Mouse (Mus musculus) cerebellum, adult 2 months (tissue): ENCODE results near the gene Esyt3. TPM values are rescaled to one million over a fixed set of nuclear protein-coding genes. Genes with fewer than 3 reads are reported as not detected.

Experiments
- DNase-seq, 2 experiments: peaks; one replicate each; pipeline ENCODE4 v3.0.0; 2021
- H3K27ac ChIP-seq: fragments of 200-500 bp; 2 replicates; pipeline ENCODE4 v1.5.1; 2012; ENCODE audit warnings: low read length, control low read depth, inconsistent platforms; ENCODE audit not compliant: insufficient read depth
- H3K27me3 ChIP-seq: fragments of 200-500 bp; 2 replicates; pipeline ENCODE4 v1.6.1; 2012; ENCODE audit warnings: inconsistent platforms, mild to moderate bottlenecking, low read length, moderate library complexity; ENCODE audit not compliant: control insufficient read depth, insufficient read depth
- H3K4me1 ChIP-seq: fragments of 200-500 bp; 2 replicates; pipeline ENCODE4 v1.6.1; 2011; ENCODE audit warnings: low read length; ENCODE audit not compliant: control insufficient read depth, insufficient read depth
- H3K4me3 ChIP-seq: fragments of 200-500 bp; replicated peaks from 2 replicates; pipeline ENCODE3; 2011; ENCODE audit warnings: mild to moderate bottlenecking, low read depth, low read length, control low read depth; ENCODE audit not compliant: insufficient read depth
- CTCF ChIP-seq: fragments of 200-500 bp; IDR thresholded peaks from 2 replicates; pipeline ENCODE4 v1.5.1; 2011; ENCODE audit warnings: low read depth, mild to moderate bottlenecking, control low read depth, low read length, moderate library complexity, borderline replicate concordance; ENCODE audit not compliant: insufficient read depth
- POLR2A ChIP-seq: fragments of 200-500 bp; IDR thresholded peaks from 2 replicates; pipeline ENCODE4 v1.6.1; 2011; ENCODE audit warnings: low read length, control low read depth, borderline replicate concordance; ENCODE audit not compliant: insufficient read depth
- WGBS: fragments of 180-500 bp; shearing (Covaris S2); methylation state at CpG from one replicate; pipeline ENCODE4 v1.1.7; 2018; 5-methylcytosine and 5-hydroxymethylcytosine counted together
- polyA plus RNA-seq: library from polyadenylated mRNA; depleted of rRNA; stranded (reverse); fragments of >200 nt; gene quantifications from 2 replicates; pipeline ENCODE4 v1.2.3, GENCODE M21; 2012

Gene Esyt3
- polyA plus RNA-seq, 1 experiment: 0.43 TPM

DNA sequence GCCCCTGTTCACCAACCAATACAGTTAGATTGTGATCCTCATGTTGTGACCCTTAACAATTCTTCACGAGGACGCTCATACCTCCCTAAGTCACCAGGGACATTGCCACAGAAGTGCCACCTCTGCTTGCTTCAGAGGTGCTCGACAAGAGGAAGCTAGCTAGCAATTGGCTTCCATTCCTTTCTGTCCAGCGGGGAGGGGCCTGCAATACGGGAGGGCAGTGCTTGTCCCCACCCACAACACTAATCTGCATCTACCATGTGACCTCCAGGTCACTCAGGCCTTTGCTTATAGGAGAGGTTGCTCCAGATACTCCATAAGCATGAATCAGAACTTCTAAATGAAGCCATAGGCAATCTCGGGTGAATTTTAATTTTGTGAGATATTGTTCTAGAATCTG is 5.0 kb downstream of the Esyt3 start:
- 74% methylated on average over 6 of the region's 6 CpGs for WGBS
- Histone ChIP-seq H3K4me1 (no peaks in the 10 kb centered on the region; the same call in 1 of the 2 replicates), H3K4me3 (no peak overlapping the region), H3K27me3 (no peaks in the 10 kb centered on the region; the same call in 1 of the 2 replicates), H3K27ac (no peak overlapping the region)
- TF ChIP-seq CTCF: no peak
- TF ChIP-seq POLR2A: no peak
- no peak for DNase-seq

DNA sequence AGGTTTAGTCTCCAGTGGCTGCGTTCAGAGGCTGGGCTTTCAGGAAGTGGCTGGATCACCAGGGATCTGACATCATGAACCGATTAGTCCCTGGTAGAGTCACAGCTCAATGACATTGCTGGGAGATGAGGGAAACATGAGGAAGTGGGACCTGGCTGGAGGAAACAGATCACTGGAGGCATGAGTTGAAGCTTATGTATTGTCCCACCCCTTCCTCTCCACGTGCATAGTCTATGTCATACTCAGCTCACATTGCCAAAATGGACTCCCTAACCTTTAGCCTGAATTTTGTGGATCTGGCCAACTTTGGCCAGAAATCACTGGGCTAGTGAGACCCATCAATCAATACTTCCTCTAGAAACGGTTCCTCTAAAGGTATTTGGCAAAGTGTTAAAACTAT is 5.4 kb downstream of the Esyt3 start:
- H3K27ac ChIP-seq: no peak overlapping the region

DNA sequence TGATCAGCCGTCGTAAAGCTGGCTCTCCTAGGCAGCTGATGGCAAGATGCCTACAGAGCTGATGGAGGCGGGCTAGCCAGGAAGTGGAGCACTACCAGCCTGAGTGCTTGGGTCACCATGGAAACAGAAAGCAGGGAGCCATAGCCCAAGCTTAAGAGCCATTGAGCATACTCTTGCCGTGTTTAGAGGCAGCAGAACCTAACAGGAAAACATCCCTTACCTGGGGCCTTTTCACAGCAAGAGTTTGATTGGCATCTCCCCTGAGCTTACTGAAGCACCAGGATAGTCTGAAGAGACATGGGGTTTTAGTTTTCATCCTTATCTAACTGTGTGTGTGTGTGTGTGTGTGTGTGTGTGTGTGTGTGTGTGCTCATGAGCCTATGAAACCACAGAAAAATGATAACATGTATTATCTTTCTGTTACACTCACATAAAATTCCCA is 13.0 kb downstream of the Esyt3 start:
- no peak for TF ChIP-seq POLR2A
- no peak for TF ChIP-seq CTCF
- H3K4me1 ChIP-seq: no peaks in the 10 kb centered on the region
- H3K27me3 ChIP-seq: no peaks in the 10 kb centered on the region
- peak in 1 of 2 experiments; percentile 8 for DNase-seq
- no peak overlapping the region for H3K27ac ChIP-seq
- H3K4me3 ChIP-seq: no peak overlapping the region
- 8% methylated on average over 4 of the region's 4 CpGs for WGBS

More for the DNA sequence above, 5.4 kb downstream of the Esyt3 start:
- no peak overlapping the region for H3K4me3 ChIP-seq
- TF ChIP-seq CTCF (no peak), POLR2A (no peak)
- no peaks in the 10 kb centered on the region; the same call in 1 of the 2 replicates for H3K27me3 ChIP-seq
- 78% methylated on average over 4 of the region's 4 CpGs for WGBS
- DNase-seq: no peak
- H3K4me1 ChIP-seq: no peaks in the 10 kb centered on the region; the same call in 1 of the 2 replicates

DNA sequence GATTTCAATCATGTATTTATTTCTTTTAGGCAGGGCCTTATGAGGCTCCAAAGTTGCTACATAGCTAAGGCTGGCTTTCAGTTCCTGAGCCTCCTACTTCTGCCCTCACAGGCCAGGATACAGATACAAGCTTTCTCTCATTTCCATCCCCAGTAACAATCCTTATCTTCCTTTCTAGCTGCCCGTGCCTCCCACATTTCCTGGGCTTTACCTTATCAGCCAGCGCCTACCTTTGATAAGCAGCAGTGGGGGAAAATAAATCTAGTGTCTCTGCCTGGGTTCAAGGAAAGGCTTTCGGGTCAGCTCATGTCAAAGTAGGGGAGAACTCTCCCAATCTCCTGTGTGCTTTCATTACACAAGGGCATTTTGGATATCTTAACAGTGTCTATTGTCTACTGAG is 16.8 kb downstream of the Esyt3 start:
- Histone ChIP-seq H3K4me1 (no peaks in the 10 kb centered on the region), H3K4me3 (no peak overlapping the region), H3K27ac (no peak overlapping the region), H3K27me3 (no peaks in the 10 kb centered on the region)
- 83% methylated on average over 3 of the region's 3 CpGs for WGBS
- TF ChIP-seq CTCF: no peak
- no peak for TF ChIP-seq POLR2A
- DNase-seq: no peak

DNA sequence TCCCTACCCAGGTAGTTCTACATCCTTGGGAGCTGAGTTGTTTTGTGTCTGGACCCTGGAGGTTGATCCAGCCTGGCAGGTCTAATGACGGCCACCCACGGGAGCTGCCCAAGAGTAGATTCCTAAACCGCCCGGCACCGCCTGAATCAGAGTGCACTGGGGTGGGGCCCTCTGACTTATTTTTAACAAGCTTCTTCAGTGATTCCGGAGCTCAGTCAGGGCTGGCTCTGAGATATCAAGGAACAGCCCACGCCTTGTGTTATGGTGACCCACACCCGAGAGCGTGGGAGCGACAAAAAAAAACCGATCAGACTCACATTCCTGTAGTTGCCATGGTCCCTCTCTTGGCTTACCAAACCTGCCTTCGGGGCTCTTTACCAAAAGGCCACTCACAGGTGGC is 18.2 kb downstream of the Esyt3 start:
- Histone ChIP-seq H3K4me3 (no peak overlapping the region), H3K27me3 (no peaks in the 10 kb centered on the region), H3K27ac (no peak overlapping the region), H3K4me1 (no peaks in the 10 kb centered on the region)
- TF ChIP-seq CTCF (no peak), POLR2A (no peak)
- DNase-seq: no peak
- 47% methylated on average over 12 of the region's 12 CpGs for WGBS

DNA sequence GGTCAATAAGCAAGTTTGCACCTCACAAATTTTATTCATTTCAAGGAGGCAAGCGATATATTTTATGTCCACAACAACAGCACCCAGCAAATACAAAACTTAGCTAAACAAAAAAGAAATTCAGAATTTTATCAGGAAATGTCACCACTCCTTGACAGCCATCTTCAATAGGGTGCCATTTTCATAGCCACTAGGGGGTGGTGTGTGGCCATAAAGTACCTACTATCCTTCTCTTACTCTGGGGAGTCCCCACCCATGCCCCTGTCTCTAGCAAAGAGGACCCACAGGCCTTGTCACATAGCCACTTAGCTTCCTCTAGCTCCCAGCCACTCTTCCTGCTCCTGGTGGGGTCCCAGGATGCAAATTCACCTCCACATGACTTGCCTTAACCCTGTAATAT is 19.2 kb downstream of the Esyt3 start:
- H3K27ac ChIP-seq: no peak overlapping the region
- H3K4me3 ChIP-seq: no peak overlapping the region
- no peak for TF ChIP-seq POLR2A
- TF ChIP-seq CTCF: no peak
- no peaks in the 10 kb centered on the region for H3K27me3 ChIP-seq
- DNase-seq: no peak
- 93% methylated on average over 1 of the region's 1 CpGs for WGBS
- H3K4me1 ChIP-seq: no peaks in the 10 kb centered on the region

DNA sequence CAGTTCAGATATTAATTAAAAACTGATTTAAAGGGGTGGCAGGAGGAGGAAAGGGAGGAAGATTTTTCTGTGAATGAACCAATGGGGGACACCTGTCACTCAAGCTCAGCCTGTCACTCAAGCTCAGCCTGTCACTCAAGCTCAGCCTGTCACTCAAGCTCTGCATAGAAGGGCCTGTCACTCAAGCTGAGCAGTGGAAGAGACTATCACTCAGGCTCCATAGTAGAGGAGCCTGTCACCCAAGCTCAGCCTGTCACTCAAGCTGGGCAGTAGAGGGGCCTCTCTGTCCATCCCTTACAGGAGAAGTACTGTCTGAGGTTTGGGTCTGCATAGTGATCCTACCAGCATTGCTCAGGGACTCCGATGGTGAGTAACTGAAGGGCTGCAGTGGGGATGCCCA is 20.1 kb downstream of the Esyt3 start:
- TF ChIP-seq POLR2A: no peak
- TF ChIP-seq CTCF: no peak
- WGBS: 81% methylated on average over 1 of the region's 1 CpGs

DNA sequence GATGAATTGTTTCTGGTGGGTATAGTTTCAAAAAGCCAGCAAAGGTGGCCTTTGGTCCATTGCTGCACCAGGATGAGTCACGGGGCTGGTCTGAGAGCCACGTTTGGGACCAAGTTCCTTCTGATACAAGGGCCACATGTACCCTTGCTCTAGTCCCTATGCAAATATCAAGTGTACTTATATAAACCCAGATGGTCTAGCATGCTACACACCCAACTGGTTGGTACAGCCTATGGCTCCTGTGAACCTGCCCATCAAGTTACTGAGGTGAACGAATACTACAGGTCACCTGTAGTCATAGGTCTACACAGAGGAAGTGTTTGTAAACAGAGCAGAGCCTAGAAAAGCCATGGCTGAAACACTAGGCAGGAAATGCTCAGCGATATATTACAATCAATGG is 21.8 kb downstream of the Esyt3 start:
- DNase-seq: no peak
- TF ChIP-seq POLR2A: no peak
- no peak for TF ChIP-seq CTCF
- 89% methylated on average over 4 of the region's 4 CpGs for WGBS
- Histone ChIP-seq H3K4me1 (no peaks in the 10 kb centered on the region), H3K27ac (no peak overlapping the region), H3K27me3 (no peaks in the 10 kb centered on the region), H3K4me3 (no peak overlapping the region)

More for the DNA sequence above, 20.1 kb downstream of the Esyt3 start:
- Histone ChIP-seq H3K27ac (no peak overlapping the region), H3K4me3 (no peak overlapping the region), H3K27me3 (no peaks in the 10 kb centered on the region), H3K4me1 (no peaks in the 10 kb centered on the region)
- no peak for DNase-seq
